Mouse (Mus musculus) liver, adult 2 months (tissue): ENCODE measurements around the gene Gm20479. TPM values are rescaled to one million over a fixed set of nuclear protein-coding genes. Genes with fewer than 3 reads are reported as not detected.
A peak's percentile ranks its signal among the peaks of the same experiment; 100 is the strongest.

ENCODE experiments used
- DNase-seq: peaks from one replicate; pipeline ENCODE4 v3.0.0-alpha.2; 2011; ENCODE audit warnings: low read depth, low spot score; ENCODE audit errors: extremely low read depth
- H3K27ac ChIP-seq: fragments of 200-500 bp; replicated peaks from 2 replicates; pipeline ENCODE4 v1.5.1; 2012; ENCODE audit warnings: low read depth, mild to moderate bottlenecking, control low read depth, inconsistent platforms, low read length; ENCODE audit not compliant: insufficient read depth
- H3K27me3 ChIP-seq: fragments of 200-500 bp; 2 replicates; pipeline ENCODE4 v1.6.1; 2012; ENCODE audit warnings: mild to moderate bottlenecking, moderate library complexity, low read length, inconsistent platforms; ENCODE audit not compliant: control insufficient read depth, insufficient read depth
- H3K36me3 ChIP-seq: fragments of 200-500 bp; 2 replicates; pipeline ENCODE4 v1.6.1; 2012; ENCODE audit warnings: low read length, inconsistent platforms; ENCODE audit not compliant: control insufficient read depth, insufficient read depth
- H3K4me1 ChIP-seq: fragments of 200-500 bp; 2 replicates; pipeline ENCODE4 v1.6.1; 2011; ENCODE audit warnings: low read length; ENCODE audit not compliant: control insufficient read depth, insufficient read depth
- H3K4me3 ChIP-seq: fragments of 200-500 bp; 2 replicates; pipeline ENCODE4 v1.5.1; 2011; ENCODE audit warnings: low read depth, mild to moderate bottlenecking, control low read depth, low read length, moderate library complexity; ENCODE audit not compliant: insufficient read depth
- H3K79me2 ChIP-seq: fragments of 200-500 bp; 2 replicates; pipeline ENCODE4 v1.6.1; 2012; ENCODE audit warnings: inconsistent platforms, mild to moderate bottlenecking, low read length, moderate library complexity; ENCODE audit not compliant: control insufficient read depth, insufficient read depth
- H3K9ac ChIP-seq: fragments of 200-500 bp; 2 replicates; pipeline ENCODE4 v1.6.1; 2012; ENCODE audit warnings: low read depth, mild to moderate bottlenecking, control low read depth, inconsistent platforms, low read length
- CTCF ChIP-seq: fragments of 200-500 bp; IDR thresholded peaks from 2 replicates; pipeline ENCODE4 v1.5.1; 2011; ENCODE audit warnings: low read depth, low read length, control low read depth
- POLR2A ChIP-seq: fragments of 200-500 bp; IDR thresholded peaks from 2 replicates; pipeline ENCODE4 v1.6.1; 2011; ENCODE audit warnings: low read length, control low read depth; ENCODE audit not compliant: insufficient read depth; ENCODE audit errors: extremely low read depth
- WGBS: fragments of 180-500 bp; shearing (Covaris S2); methylation state at CpG from one replicate; pipeline ENCODE4 v1.1.7; 2018; 5-methylcytosine and 5-hydroxymethylcytosine counted together
- polyA plus RNA-seq: library from polyadenylated mRNA; depleted of rRNA; stranded (reverse); fragments of >200 nt; gene quantifications from 2 replicates; pipeline ENCODE4 v1.2.3, GENCODE M21; 2012
- total RNA-seq: library from RNA; depleted of rRNA; stranded (reverse); fragments of >200 nt; gene quantifications from 2 replicates; pipeline ENCODE4 v1.2.3, GENCODE M21; 2014

Gene Gm20479
- total and polyA plus RNA-seq, 2 experiments: not detected

GRCm38 (mm10) chr7:27335928-27336823 is 21.0 kb downstream of the Gm20479 start:
- no peak overlapping the region for H3K9ac ChIP-seq
- 3% methylated on average over 47 of the region's 47 CpGs for WGBS
- H3K79me2 ChIP-seq: no peaks in the 10 kb centered on the region
- H3K4me1 ChIP-seq: no peaks in the 10 kb centered on the region
- no peak overlapping the region for H3K27ac ChIP-seq
- no peaks in the 10 kb centered on the region for H3K36me3 ChIP-seq
- DNase-seq: peak; percentile 44
- H3K27me3 ChIP-seq: peaks cover 8% of the 10 kb centered on the region
- TF ChIP-seq CTCF: peak; percentile 98
- no peak for TF ChIP-seq POLR2A
- no peak overlapping the region for H3K4me3 ChIP-seq

GRCm38 (mm10) chr7:27335011-27335720 is 22.1 kb downstream of the Gm20479 start:
- Histone ChIP-seq H3K27me3 (peaks cover 8% of the 10 kb centered on the region), H3K4me1 (no peaks in the 10 kb centered on the region), H3K36me3 (no peaks in the 10 kb centered on the region), H3K79me2 (no peaks in the 10 kb centered on the region), H3K4me3 (no peak overlapping the region), H3K9ac (no peak overlapping the region), H3K27ac (peak overlapping the region; percentile 38)
- WGBS: 61% methylated on average over 15 of the region's 15 CpGs
- TF ChIP-seq CTCF (no peak), POLR2A (no peak)
- DNase-seq: no peak

- Histone ChIP-seq H3K4me1 (no peaks in the 10 kb centered on the region; the same call in 1 of the 2 replicates), H3K27ac (peak overlapping the region; percentile 51), H3K9ac (peak overlapping the region; percentile 21; the same call in 1 of the 2 replicates), H3K27me3 (peaks cover 12% of the 10 kb centered on the region), H3K36me3 (no peaks in the 10 kb centered on the region), H3K79me2 (no peaks in the 10 kb centered on the region), H3K4me3 (peak overlapping the region; percentile 26; the same call in 1 of the 2 replicates)
- no peak for DNase-seq
- TF ChIP-seq CTCF (no peak), POLR2A (no peak)
- WGBS: 22% methylated on average over 32 of the region's 32 CpGs
Measured at GRCm38 (mm10) chr7:27334405-27334911, 22.8 kb downstream of the Gm20479 start.

GRCm38 (mm10) chr7:27333316-27333941 is 23.8 kb downstream of the Gm20479 start:
- H3K27ac ChIP-seq: peak overlapping the region; percentile 51

GRCm38 (mm10) chr7:27332353-27333199 is 24.6 kb downstream of the Gm20479 start:
- no peaks in the 10 kb centered on the region; the same call in 1 of the 2 replicates for H3K4me1 ChIP-seq

More at GRCm38 (mm10) chr7:27333316-27333941, 23.8 kb downstream of the Gm20479 start:
- Histone ChIP-seq H3K9ac (peak overlapping the region; percentile 81), H3K27me3 (peaks cover 13% of the 10 kb centered on the region), H3K36me3 (no peaks in the 10 kb centered on the region), H3K79me2 (no peaks in the 10 kb centered on the region), H3K4me3 (peak overlapping the region; percentile 71), H3K4me1 (no peaks in the 10 kb centered on the region; the same call in 1 of the 2 replicates)
- TF ChIP-seq POLR2A (no peak), CTCF (no peak)
- no peak for DNase-seq
- 5% methylated on average over 70 of the region's 77 CpGs for WGBS

More at GRCm38 (mm10) chr7:27332353-27333199, 24.6 kb downstream of the Gm20479 start:
- WGBS: 3% methylated on average over 37 of the region's 39 CpGs
- Histone ChIP-seq H3K27me3 (peaks cover 13% of the 10 kb centered on the region), H3K36me3 (no peaks in the 10 kb centered on the region), H3K9ac (peak overlapping the region; percentile 81), H3K27ac (peak overlapping the region; percentile 14), H3K4me3 (peak overlapping the region; percentile 71), H3K79me2 (no peaks in the 10 kb centered on the region)
- DNase-seq: peak; percentile 43
- TF ChIP-seq POLR2A: no peak
- peak; percentile 90 for TF ChIP-seq CTCF
